Mouse (Mus musculus) bone marrow, adult 2 months (tissue): ENCODE data around the gene Gpc6.

Source experiments
- CTCF ChIP-seq: fragments of 200-500 bp; IDR thresholded peaks from 2 replicates; pipeline ENCODE4 v1.5.1; 2011; ENCODE audit warnings: low read length, control low read depth; ENCODE audit not compliant: control insufficient read depth, insufficient read depth
- POLR2A ChIP-seq: fragments of 200-500 bp; IDR thresholded peaks from 2 replicates; pipeline ENCODE4 v1.6.1; 2011; ENCODE audit warnings: low read depth, mild to moderate bottlenecking, control low read depth, low read length, borderline replicate concordance; ENCODE audit not compliant: control insufficient read depth

- TF ChIP-seq CTCF: no peak
- TF ChIP-seq POLR2A: no peak
Measured at GRCm38 (mm10) chr14:117093586-117093985, 168.5 kb downstream of the Gpc6 start.
